Mouse (Mus musculus) testis, adult 2 months (tissue): ENCODE data around the gene Samd13. TPM values are rescaled to one million over a fixed set of nuclear protein-coding genes. Genes with fewer than 3 reads are reported as not detected.

Experiments used
- H3K27ac ChIP-seq: fragments of 200-500 bp; 2 replicates; pipeline ENCODE4 v1.5.1; 2012; ENCODE audit warnings: low read depth, low read length; ENCODE audit not compliant: control insufficient read depth, insufficient read depth
- H3K27me3 ChIP-seq: fragments of 200-500 bp; 2 replicates; pipeline ENCODE4 v1.6.1; 2012; ENCODE audit warnings: mild to moderate bottlenecking, low read length, moderate library complexity; ENCODE audit not compliant: control insufficient read depth, insufficient read depth
- H3K36me3 ChIP-seq: fragments of 200-500 bp; 2 replicates; pipeline ENCODE4 v1.6.1; 2012; ENCODE audit warnings: mild to moderate bottlenecking, low read length; ENCODE audit not compliant: control insufficient read depth, insufficient read depth
- H3K4me1 ChIP-seq: fragments of 200-500 bp; 2 replicates; pipeline ENCODE4 v1.6.1; 2012; ENCODE audit warnings: low read length; ENCODE audit not compliant: control insufficient read depth, insufficient read depth
- H3K4me3 ChIP-seq: fragments of 200-500 bp; 2 replicates; pipeline ENCODE4 v1.5.1; 2012; ENCODE audit warnings: low read depth, mild to moderate bottlenecking, low read length, moderate library complexity, mixed read lengths; ENCODE audit not compliant: control insufficient read depth
- CTCF ChIP-seq: fragments of 200-500 bp; IDR thresholded peaks from 2 replicates; pipeline ENCODE4 v1.5.1; 2012; ENCODE audit warnings: low read depth, mild to moderate bottlenecking, inconsistent platforms, low read length, moderate library complexity; ENCODE audit not compliant: control insufficient read depth, insufficient read depth, insufficient replicate concordance
- POLR2A ChIP-seq: fragments of 200-500 bp; IDR thresholded peaks from 2 replicates; pipeline ENCODE4 v1.6.1; 2012; ENCODE audit warnings: low read depth, mild to moderate bottlenecking, inconsistent platforms, low read length, moderate library complexity; ENCODE audit not compliant: control insufficient read depth
- polyA plus RNA-seq: library from polyadenylated mRNA; depleted of rRNA; stranded (reverse); fragments of >200 nt; gene quantifications from 2 replicates; pipeline ENCODE4 v1.2.3, GENCODE M21; 2012

Gene Samd13
- polyA plus RNA-seq, 1 experiment = not detected

DNA sequence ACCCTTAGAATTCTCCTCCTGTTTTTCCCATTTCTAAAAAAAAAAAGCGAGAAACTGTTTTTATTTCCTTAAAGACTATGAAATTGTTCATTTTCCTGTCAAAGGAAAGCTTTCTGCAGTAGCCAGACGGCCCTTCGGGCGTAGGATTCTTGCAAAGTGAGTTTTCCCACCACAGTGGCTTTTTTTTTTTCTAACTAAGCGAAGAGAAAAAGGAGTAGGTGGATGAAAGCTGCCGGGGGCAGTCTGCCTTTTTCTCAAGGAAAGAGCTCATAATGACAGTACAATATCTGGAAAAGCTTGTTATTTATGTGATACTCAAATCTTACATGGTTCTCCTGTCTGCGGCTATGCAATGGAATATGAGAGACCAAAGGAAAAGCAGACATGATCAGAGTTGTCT, 25.7 kb upstream of the Samd13 start:
- Histone ChIP-seq H3K27me3 (no peaks in the 10 kb centered on the region), H3K4me3 (no peak overlapping the region), H3K4me1 (no peaks in the 10 kb centered on the region), H3K27ac (no peak overlapping the region), H3K36me3 (no peaks in the 10 kb centered on the region)
- TF ChIP-seq POLR2A = no peak
- TF ChIP-seq CTCF = no peak

DNA sequence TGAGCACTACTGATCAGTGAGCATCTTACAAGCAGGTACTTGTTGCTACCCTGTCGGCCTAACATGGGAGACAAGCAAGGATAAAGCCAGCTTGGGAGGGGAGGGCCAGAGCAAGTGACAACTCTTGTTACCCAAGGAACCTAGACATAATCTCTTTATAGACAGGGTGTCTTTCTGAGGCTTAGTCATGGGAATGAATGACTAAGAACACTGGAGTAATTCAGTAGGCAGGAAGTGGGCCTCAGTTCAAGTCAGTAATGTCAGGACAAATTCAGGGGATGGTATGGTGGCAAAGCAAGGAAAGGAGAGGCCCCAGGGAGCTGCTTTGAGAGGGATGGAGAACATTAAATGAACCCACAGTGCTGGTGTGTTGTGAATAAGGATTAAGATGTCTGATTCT, 23.7 kb upstream of the Samd13 start:
- Histone ChIP-seq H3K4me3 (no peak overlapping the region), H3K36me3 (no peaks in the 10 kb centered on the region), H3K27ac (no peak overlapping the region), H3K27me3 (no peaks in the 10 kb centered on the region), H3K4me1 (no peaks in the 10 kb centered on the region)
- TF ChIP-seq CTCF (no peak), POLR2A (no peak)

DNA sequence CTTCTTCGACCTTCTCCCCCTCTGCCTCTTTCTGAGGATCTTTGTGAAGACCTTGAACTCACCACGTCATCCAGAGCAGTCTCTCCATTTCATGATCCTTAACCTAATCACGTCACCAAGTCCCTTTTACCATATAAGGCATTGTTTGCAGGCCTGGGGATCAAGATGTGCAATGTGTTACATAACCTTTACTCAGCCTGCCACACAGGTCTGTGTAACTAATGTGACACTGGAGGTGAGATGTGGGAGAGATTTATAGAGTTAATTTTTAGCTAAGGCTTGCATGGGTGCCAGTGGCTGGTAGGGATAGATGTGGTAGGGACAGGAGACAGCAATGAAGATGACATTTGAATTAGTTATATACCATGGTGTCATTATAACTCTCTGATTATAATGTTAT, 23.0 kb upstream of the Samd13 start:
- Histone ChIP-seq H3K27ac (no peak overlapping the region), H3K4me1 (no peaks in the 10 kb centered on the region), H3K27me3 (no peaks in the 10 kb centered on the region), H3K36me3 (no peaks in the 10 kb centered on the region), H3K4me3 (no peak overlapping the region)
- TF ChIP-seq CTCF = no peak
- no peak for TF ChIP-seq POLR2A

DNA sequence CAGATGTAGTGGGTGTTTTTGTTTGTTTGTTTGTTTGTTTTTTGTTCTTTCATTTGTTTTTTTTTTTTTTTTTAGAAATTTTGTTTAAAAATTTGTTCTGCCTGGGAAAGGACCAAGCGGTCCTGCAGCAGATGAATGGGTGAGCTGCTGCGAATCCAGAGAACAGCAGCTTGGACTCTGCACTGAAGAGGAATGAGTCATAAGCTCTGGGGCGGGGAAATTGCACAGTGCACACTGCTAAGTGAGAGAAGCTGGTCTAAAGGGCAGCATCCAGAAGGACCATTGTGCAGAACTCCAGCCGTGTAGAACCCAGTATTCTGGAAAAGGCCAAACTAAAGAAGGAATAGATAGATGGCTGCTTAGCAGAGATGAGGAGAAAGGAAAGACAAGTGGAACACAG, 18.7 kb upstream of the Samd13 start:
- no peak for TF ChIP-seq CTCF
- TF ChIP-seq POLR2A = no peak
- Histone ChIP-seq H3K27me3 (no peaks in the 10 kb centered on the region), H3K4me1 (peaks cover 2% of the 10 kb centered on the region; the same call in 1 of the 2 replicates), H3K27ac (no peak overlapping the region), H3K4me3 (no peak overlapping the region), H3K36me3 (no peaks in the 10 kb centered on the region)

DNA sequence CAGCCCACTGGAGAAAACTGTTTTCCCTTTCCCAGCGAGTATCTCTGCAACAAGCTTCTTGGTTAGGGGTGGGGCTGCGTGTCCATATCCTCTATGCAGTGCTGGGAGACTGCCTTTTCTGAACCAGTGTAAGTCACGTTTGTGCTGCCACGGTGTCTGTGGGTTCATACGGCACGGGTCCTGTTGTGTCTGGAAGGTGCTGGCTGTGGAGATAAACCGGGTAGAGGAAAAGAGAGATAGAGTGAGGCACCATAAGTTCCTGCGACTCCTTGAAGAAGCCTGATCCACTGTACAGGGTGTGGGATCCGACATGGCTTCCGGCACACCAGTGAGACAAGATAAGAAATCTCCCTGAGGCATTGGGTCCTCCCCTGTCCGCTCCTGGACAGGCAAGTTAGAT, 14.7 kb upstream of the Samd13 start:
- peaks cover 2% of the 10 kb centered on the region; the same call in 1 of the 2 replicates for H3K4me1 ChIP-seq
- no peak overlapping the region for H3K4me3 ChIP-seq
- no peak for TF ChIP-seq POLR2A
- no peak for TF ChIP-seq CTCF
- no peaks in the 10 kb centered on the region for H3K36me3 ChIP-seq
- no peaks in the 10 kb centered on the region for H3K27me3 ChIP-seq
- H3K27ac ChIP-seq = no peak overlapping the region

DNA sequence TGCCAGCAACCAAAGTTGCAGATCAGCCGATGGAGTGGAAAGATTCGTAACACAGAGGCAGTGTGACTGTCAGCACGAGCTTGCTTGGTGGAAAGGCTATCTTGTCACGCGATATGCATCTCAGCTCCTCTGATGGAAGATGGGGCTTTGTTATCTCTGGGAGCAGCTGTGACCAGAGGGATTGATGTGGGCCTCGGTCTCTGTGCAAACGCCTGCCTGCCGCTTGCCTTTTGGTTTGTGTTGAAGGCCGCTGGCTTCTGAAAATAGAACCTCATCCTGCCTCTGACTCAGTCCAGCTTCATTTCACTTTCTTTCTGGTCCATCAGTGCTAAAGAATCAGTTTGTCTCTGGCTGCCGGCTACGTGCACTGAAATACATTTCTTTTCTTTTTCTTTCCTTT, 13.6 kb upstream of the Samd13 start:
- Histone ChIP-seq H3K36me3 (no peaks in the 10 kb centered on the region), H3K27me3 (no peaks in the 10 kb centered on the region), H3K27ac (no peak overlapping the region), H3K4me1 (peaks cover 2% of the 10 kb centered on the region; the same call in 1 of the 2 replicates), H3K4me3 (no peak overlapping the region)
- no peak for TF ChIP-seq CTCF
- no peak for TF ChIP-seq POLR2A

DNA sequence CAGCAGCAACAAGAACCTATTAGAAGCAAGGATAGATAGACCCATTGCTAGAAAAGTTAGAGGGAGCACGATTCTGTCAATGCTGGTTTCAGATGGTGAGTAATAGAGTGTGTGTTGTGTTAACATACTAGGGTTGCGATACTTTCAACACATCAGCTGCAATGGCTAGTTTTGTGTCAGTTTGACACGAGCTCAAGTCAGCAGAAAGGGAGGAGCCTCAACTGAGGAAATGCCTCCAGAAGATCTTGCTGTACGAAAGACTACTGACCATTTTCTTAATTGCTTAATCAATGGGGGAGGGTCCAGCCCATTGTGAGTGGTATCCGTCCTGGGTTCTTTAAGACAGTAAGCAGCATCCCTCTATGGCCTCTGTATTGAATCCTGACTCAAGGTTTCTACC, 7.2 kb upstream of the Samd13 start:
- Histone ChIP-seq H3K27me3 (no peaks in the 10 kb centered on the region), H3K4me3 (no peak overlapping the region), H3K4me1 (no peaks in the 10 kb centered on the region; the same call in 1 of the 2 replicates), H3K27ac (no peak overlapping the region), H3K36me3 (no peaks in the 10 kb centered on the region)
- TF ChIP-seq POLR2A = no peak
- TF ChIP-seq CTCF = no peak
